Mouse (Mus musculus) midbrain, postnatal 0 days (tissue): ENCODE results near the gene Rab8a. TPM values are rescaled to one million over a fixed set of nuclear protein-coding genes. Genes with fewer than 3 reads are reported as not detected.

Experiments
- ATAC-seq: fragments of 200-750 bp; cut with Nextera tagmentation; 2 replicates; pipeline ENCODE4 v1.8.0; 2017; ENCODE audit warnings: moderate number of reproducible peaks, mild to moderate bottlenecking, moderate TSS enrichment, moderate library complexity; ENCODE audit not compliant: low FRiP score
- DNase-seq: peaks from one replicate; pipeline ENCODE4 v3.0.0-alpha.2; 2015; ENCODE audit warnings: low spot score
- H3K27ac ChIP-seq: fragments of 300-500 bp; sonication (generic); 2 replicates; pipeline ENCODE4 v1.5.1; 2014; ENCODE audit warnings: low read depth, mild to moderate bottlenecking, low read length, mixed read lengths
- H3K27me3 ChIP-seq: fragments of 300-500 bp; sonication (generic); 2 replicates; pipeline ENCODE4 v1.6.1; 2014; ENCODE audit warnings: low read length, control low read depth, mixed read lengths; ENCODE audit not compliant: insufficient read depth
- H3K36me3 ChIP-seq: fragments of 300-500 bp; sonication (generic); 2 replicates; pipeline ENCODE4 v1.6.1; 2014; ENCODE audit warnings: low read length, control low read depth, mixed read lengths; ENCODE audit not compliant: insufficient read depth
- H3K4me1 ChIP-seq: fragments of 300-500 bp; sonication (generic); 2 replicates; pipeline ENCODE4 v1.6.1; 2014; ENCODE audit warnings: mild to moderate bottlenecking, control low read depth, antibody characterized with exemption, low read length, mixed read lengths; ENCODE audit not compliant: insufficient read depth
- H3K4me2 ChIP-seq: fragments of 300-500 bp; sonication (generic); 2 replicates; pipeline ENCODE4 v1.6.1; 2014; ENCODE audit warnings: low read depth, mild to moderate bottlenecking, low read length, mixed read lengths; ENCODE audit not compliant: poor library complexity, severe bottlenecking
- H3K4me3 ChIP-seq: fragments of 300-500 bp; sonication (generic); 2 replicates; pipeline ENCODE4 v1.5.1; 2014; ENCODE audit warnings: low read depth, mild to moderate bottlenecking, low read length, moderate library complexity
- H3K9ac ChIP-seq: fragments of 300-500 bp; sonication (generic); replicated peaks from 2 replicates; pipeline ENCODE4 v1.6.1; 2014; ENCODE audit warnings: mild to moderate bottlenecking, low read length, moderate library complexity, mixed read lengths; ENCODE audit not compliant: poor library complexity, severe bottlenecking
- H3K9me3 ChIP-seq: fragments of 300-500 bp; sonication (generic); 2 replicates; pipeline ENCODE4 v1.6.1; 2016; ENCODE audit warnings: low read length, control low read depth
- CTCF ChIP-seq: IDR thresholded peaks from 2 replicates; pipeline ENCODE4 v1.5.1; 2016; ENCODE audit warnings: antibody characterized with exemption, mild to moderate bottlenecking
- WGBS: fragments of 180-500 bp; shearing (Covaris S2); extraction: QIAGEN DNeasy Blood & Tissue Kit; methylation state at CpG from one replicate; pipeline ENCODE4 v1.1.7; 2014; 5-methylcytosine and 5-hydroxymethylcytosine counted together
- polyA plus RNA-seq: library from polyadenylated mRNA; unstranded; fragments of >200 nt; fragmentation: Nextera tagmentation; extraction: Ambion mirVana; gene quantifications from 2 replicates; pipeline ENCODE4 v1.2.1, GENCODE M21; 2015
- total RNA-seq: library from RNA; depleted of rRNA; stranded (reverse); fragments of >200 nt; gene quantifications from 2 replicates; pipeline ENCODE4 v1.2.3, GENCODE M21; 2014

Gene Rab8a
- total and polyA plus RNA-seq, 2 experiments from 2014 or later = 43.0 to 66.9 TPM

DNA sequence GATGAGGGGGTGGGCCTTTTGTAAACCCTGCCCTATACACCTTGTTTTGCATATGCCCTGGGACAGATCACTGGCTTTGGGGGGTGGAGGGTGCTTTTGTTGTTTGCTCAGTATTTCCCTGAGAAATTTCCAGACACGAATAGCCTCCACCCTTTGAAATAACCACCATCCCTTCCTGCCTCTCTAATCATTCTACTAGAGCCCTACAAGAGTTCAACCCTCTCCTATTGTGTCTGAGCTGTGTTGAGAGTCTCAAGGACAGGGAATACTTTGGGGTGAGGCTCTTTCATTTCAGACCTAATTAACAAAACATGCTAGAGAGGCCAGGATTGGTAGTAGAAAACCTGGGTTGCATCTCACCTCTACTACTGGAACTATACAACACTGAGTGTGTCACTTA lies 11.9 kb upstream of the Rab8a start:
- DNase-seq (no peak), ATAC-seq (no peak)
- no peaks in the 10 kb centered on the region for H3K9me3 ChIP-seq
- no peak overlapping the region for H3K27ac ChIP-seq
- TF ChIP-seq CTCF = no peak
- no peaks in the 10 kb centered on the region for H3K4me1 ChIP-seq
- 91% methylated on average over 1 of the region's 1 CpGs for WGBS
- no peak overlapping the region for H3K4me3 ChIP-seq
- no peak overlapping the region for H3K4me2 ChIP-seq
- H3K9ac ChIP-seq = no peak overlapping the region
- no peaks in the 10 kb centered on the region for H3K27me3 ChIP-seq
- H3K36me3 ChIP-seq = peaks cover 47% of the 10 kb centered on the region

DNA sequence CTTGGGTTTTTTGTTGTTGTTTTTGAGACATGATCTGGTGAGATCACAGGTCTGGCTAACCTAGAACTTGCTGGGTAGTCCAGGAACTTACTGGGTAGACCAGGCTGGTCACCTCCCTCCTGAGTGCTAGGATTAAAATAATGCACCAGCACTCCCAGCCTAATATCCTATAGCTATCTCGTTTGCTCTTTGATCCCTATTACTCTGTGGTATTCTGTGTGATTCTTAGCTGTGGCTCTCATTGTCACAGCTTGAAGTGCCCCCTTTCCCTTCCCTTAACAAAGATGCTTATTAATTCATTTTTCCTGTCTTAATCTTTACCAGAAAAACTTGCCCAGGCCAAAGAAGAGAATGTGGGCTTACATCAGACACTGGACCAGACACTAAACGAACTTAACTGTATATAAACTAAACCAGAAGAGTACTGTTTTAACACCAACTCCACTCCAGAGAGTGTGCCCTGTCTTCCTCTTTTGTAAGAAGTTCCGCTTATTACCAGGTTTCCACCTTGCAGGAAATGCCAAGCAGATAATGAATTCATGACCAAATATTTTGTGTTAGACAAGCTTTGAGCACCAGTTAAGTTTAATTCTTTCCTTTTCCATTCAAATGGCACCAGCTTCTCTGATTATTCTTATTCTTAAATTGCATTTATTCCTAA lies 9.5 kb upstream of the Rab8a start:
- WGBS = 85% methylated on average over 3 of the region's 3 CpGs
- H3K9ac ChIP-seq = no peak overlapping the region
- H3K27ac ChIP-seq = no peak overlapping the region
- ATAC-seq (no peak), DNase-seq (no peak)
- H3K4me1 ChIP-seq = no peaks in the 10 kb centered on the region
- no peak overlapping the region for H3K4me3 ChIP-seq
- peaks cover 28% of the 10 kb centered on the region for H3K36me3 ChIP-seq
- H3K4me2 ChIP-seq = no peak overlapping the region
- no peak for TF ChIP-seq CTCF
- no peaks in the 10 kb centered on the region for H3K9me3 ChIP-seq
- no peaks in the 10 kb centered on the region for H3K27me3 ChIP-seq

DNA sequence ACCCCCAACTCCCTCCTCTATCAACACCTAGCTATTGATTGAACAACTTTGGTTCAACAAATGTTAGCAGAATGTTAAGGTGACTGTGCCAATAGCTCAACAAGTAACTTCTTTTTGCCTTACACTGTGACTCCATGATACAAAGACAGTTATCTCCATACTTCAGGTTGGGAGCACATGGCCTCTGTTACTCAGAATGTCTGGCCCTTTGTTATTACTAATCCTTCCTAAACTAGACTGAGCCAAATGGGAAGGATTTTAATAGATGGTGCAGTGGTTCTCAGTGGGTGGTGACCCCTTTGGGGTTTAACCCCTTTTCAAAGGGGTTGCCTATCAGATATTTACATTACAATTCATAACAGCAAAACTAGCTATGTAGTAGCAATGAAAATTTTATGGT lies 7.6 kb upstream of the Rab8a start:
- ATAC-seq (no peak), DNase-seq (no peak)
- no peaks in the 10 kb centered on the region for H3K9me3 ChIP-seq
- H3K27ac ChIP-seq = no peak overlapping the region
- H3K4me1 ChIP-seq = no peaks in the 10 kb centered on the region
- no peak overlapping the region for H3K9ac ChIP-seq
- H3K36me3 ChIP-seq = peaks cover 14% of the 10 kb centered on the region
- no peak overlapping the region for H3K4me2 ChIP-seq
- H3K27me3 ChIP-seq = no peaks in the 10 kb centered on the region
- no peak overlapping the region for H3K4me3 ChIP-seq
- no peak for TF ChIP-seq CTCF

DNA sequence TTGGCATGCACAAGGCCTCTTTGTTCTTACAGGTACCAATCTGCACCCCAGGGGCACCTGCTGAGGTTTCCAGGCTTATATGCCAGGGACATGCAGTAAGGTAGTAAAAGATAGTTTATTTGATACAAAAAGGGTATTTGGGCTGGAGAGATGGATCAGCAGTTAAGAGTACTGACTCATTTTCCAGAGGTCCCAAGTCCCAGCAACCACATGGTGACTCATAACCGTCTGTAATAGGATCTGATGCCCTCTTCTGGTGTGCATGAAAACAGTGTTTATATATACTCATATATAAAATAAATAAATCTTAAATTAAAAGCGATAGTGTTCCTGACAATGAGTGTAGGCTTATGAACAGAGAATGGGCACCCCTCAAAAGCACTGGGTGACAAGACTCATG lies 2.9 kb upstream of the Rab8a start:
- no peak overlapping the region for H3K4me2 ChIP-seq
- H3K4me1 ChIP-seq = peaks cover 7% of the 10 kb centered on the region; the same call in 1 of the 2 replicates
- H3K9ac ChIP-seq = no peak overlapping the region
- no peaks in the 10 kb centered on the region for H3K27me3 ChIP-seq
- DNase-seq (no peak), ATAC-seq (no peak)
- H3K4me3 ChIP-seq = no peak overlapping the region
- no peak overlapping the region for H3K27ac ChIP-seq
- H3K36me3 ChIP-seq = no peaks in the 10 kb centered on the region
- no peak for TF ChIP-seq CTCF
- 93% methylated on average over 2 of the region's 2 CpGs for WGBS
- no peaks in the 10 kb centered on the region for H3K9me3 ChIP-seq

DNA sequence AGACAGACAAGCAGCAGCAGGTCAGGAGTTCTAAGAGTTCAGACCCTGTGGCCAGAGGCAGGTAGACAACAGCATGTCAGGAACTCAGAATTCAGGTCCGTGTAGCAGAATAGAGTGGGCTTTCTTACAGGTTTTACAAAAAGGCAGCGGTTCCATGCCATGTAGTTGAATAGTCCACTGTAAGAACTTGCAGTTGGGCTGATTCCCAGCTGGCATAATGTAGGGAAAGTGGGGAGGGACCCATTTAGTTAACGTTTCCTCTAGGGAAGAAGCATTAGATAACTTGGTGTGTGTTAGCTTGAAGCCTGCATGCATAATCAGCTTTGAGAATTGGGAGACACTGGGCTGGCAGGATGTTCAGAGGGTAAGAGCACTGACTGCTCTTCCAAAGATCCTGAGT lies 2.3 kb upstream of the Rab8a start:
- no peak for TF ChIP-seq CTCF
- no peak overlapping the region for H3K4me3 ChIP-seq
- 80% methylated on average over 3 of the region's 3 CpGs for WGBS
- H3K9ac ChIP-seq = no peak overlapping the region
- no peak overlapping the region for H3K27ac ChIP-seq
- H3K4me1 ChIP-seq = peaks cover 7% of the 10 kb centered on the region; the same call in 1 of the 2 replicates
- H3K9me3 ChIP-seq = no peaks in the 10 kb centered on the region
- H3K4me2 ChIP-seq = no peak overlapping the region
- DNase-seq (no peak), ATAC-seq (no peak)
- no peaks in the 10 kb centered on the region for H3K27me3 ChIP-seq
- H3K36me3 ChIP-seq = no peaks in the 10 kb centered on the region

DNA sequence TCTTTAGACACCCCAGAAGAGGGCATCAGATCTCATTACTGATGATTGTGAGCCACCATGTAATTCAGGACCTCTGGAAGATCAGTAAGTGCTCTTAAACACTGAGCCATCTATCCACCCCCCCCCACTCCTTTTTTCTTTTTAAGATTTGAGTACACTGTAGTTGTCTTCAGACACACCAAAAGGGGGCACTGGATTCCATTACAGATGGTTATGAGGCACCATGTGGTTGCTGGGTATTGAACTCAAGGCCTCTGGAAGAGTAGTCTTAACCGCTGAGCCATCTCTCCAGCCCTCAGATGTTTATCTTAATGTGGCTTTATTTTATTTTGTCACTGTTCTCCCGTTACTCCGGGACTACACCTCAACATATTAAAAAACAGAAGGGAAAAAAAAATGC lies 993 bp upstream of the Rab8a start:
- WGBS = 72% methylated on average over 3 of the region's 3 CpGs
- H3K9ac ChIP-seq = no peak overlapping the region

More for the DNA sequence above, 993 bp upstream of the Rab8a start:
- DNase-seq (no peak), ATAC-seq (no peak)
- TF ChIP-seq CTCF = 0 out of 2 replicates have a peak, but pooled peaks have one; percentile 20
- H3K4me3 ChIP-seq = peak overlapping the region; percentile 43
- no peaks in the 10 kb centered on the region; the same call in 1 of the 2 replicates for H3K36me3 ChIP-seq
- peaks cover 7% of the 10 kb centered on the region; the same call in 1 of the 2 replicates for H3K4me1 ChIP-seq
- no peaks in the 10 kb centered on the region for H3K9me3 ChIP-seq
- H3K27ac ChIP-seq = no peak overlapping the region
- no peaks in the 10 kb centered on the region for H3K27me3 ChIP-seq
- peak overlapping the region; percentile 52 for H3K4me2 ChIP-seq
